Mouse (Mus musculus): ENCODE data around the gene Srebf2. TPM values are rescaled to one million over a fixed set of nuclear protein-coding genes. Genes with fewer than 3 reads are reported as not detected.

Gene Srebf2
- polyA plus RNA-seq, 1 experiment, result not detected

DNA sequence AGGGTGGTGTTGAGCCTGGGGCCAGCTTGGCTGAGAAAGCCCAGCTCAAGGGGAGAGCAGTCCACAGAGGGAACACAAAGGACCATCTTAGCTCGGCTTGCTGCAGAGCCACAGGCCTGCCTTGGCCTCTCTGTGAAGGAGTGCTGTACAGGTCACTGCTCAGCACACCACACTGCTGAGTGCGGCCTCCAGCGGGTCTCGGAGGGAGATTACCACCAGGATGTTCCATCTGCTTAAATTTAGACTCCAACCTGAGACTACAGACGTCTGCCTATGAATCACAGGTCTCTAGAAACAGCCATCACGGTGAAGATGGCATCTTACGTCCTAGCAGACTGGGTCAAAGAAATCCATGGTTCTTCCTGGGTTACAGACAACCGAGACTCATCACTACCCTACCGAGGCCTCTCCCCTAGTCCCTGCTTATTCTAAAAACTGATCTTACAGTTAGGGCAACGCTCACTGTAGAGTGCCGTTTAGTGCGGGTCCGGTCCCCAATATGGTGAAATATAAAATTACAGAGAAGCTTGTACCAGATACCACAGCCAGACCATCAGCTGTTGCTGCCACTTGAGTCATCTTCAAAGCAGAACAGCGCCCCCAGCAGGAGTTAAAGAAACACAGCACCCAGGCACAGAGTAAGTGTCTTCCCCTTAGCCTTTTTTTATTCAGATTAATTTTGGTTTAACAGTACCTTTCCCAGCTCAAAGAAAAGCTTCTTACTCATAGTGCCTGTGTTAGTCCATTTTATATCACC is 74.3 kb downstream of the Srebf2 start:
- no peak for TF ChIP-seq POLR2A (IDR thresholded peaks at IDR 0.05; ENCODE audit: insufficient read depth, low read depth, low read length)
- TF ChIP-seq CTCF (IDR thresholded peaks at IDR 0.05; ENCODE audit: insufficient read depth, low read depth, low read length), result no peak
- 67% methylated on average over 14 of the region's 14 CpGs for WGBS

DNA sequence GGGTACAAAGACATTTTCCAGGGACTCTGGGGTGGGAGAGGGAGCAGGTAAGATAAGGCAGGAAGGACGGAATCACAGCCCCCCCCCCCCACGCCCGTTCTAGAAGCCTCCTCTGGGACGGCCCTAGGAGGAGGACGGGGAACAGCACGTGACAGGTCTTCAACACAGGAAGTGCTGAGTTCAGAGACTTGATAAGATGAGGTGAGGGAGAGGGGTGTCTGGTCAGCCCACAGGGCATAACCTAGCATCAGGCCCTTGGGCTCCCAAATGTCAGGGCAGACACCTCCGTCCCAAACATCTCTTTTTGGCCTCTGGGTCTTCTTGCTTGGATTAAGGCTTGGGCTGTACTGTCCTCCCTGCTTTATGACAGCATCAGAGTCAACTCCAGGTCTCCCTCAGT is 76.3 kb downstream of the Srebf2 start:
- Histone ChIP-seq H3K4me1 (ENCODE audit: control insufficient read depth, insufficient read depth, low read length) (peaks cover 38% of the 10 kb centered on the region), H3K27ac (ENCODE audit: insufficient read depth, low read depth, low read length) (no peak overlapping the region), H3K4me3 (ENCODE audit: insufficient read depth, low read depth, low read length) (no peak overlapping the region)
- WGBS, result 88% methylated on average over 7 of the region's 7 CpGs
- TF ChIP-seq POLR2A (IDR thresholded peaks at IDR 0.05; ENCODE audit: insufficient read depth, low read depth, low read length) (no peak), CTCF (IDR thresholded peaks at IDR 0.05; ENCODE audit: insufficient read depth, low read depth, low read length) (no peak)

More for the DNA sequence above, 74.3 kb downstream of the Srebf2 start:
- Histone ChIP-seq H3K27ac (ENCODE audit: insufficient read depth, low read depth, low read length) (no peak overlapping the region; the same call in 1 of the 2 replicates), H3K4me3 (ENCODE audit: insufficient read depth, low read depth, low read length) (no peak overlapping the region), H3K4me1 (ENCODE audit: control insufficient read depth, insufficient read depth, low read length) (peaks cover 52% of the 10 kb centered on the region)

DNA sequence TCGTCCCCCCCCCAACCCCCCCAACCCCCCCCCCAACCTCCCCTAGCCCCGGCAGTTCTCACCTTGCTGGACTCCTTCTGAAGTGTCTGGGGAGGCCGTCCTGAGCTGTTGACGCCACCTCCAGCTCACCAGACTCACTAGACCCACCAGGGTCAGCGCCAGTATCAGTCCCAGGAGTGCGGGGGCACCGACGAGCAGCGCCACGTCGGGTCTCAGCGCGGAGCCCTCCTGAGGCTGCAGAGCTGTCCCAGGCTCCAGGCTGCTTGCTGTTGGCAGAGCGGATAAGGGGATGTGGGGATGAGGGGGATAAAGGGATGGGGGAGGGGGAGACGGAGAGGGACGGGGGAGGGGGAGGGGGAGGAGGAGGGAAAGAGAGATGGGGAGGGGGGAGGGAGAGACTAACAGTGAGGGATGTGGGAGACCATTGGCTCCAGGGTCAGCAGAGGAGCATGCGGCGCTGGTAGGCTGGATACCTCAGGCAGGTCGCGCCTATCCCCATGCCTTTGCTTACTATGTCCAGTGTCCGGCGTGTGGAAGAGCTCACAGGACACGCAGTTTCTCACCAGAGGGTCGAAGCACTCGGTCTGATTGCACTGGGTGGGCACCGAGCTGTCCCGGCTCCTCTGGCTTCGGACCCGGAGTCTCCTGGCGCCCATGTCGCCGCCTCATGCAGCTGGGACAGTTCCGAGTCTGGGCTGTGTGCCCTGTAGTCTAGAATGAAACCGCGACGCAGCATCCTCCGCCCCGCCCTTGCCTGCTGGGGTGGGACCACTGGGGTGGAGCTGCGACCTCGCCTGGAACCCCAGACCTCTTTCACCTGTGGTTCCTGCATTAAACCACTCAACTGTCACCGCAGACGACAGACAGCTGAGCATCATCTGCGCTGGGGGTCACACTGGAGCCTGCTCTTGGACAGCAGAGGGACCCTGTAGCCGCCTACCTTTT is 76.9 kb downstream of the Srebf2 start, which contains the start of gene Tnfrsf13c:
Tnfrsf13c (minus strand) TSS at position 713 of the 945 bp plus-strand sequence.
- Histone ChIP-seq H3K27ac (ENCODE audit: insufficient read depth, low read depth, low read length) (no peak within 1 kb of the TSS), H3K4me1 (ENCODE audit: control insufficient read depth, insufficient read depth, low read length) (peaks cover 34% of the 10 kb centered on the region), H3K4me3 (ENCODE audit: insufficient read depth, low read depth, low read length) (peak within 1 kb of the TSS; percentile 50)
- 4% methylated on average over 44 of the region's 44 CpGs for WGBS
- TF ChIP-seq POLR2A (IDR thresholded peaks at IDR 0.05; ENCODE audit: insufficient read depth, low read depth, low read length) (no peak), CTCF (IDR thresholded peaks at IDR 0.05; ENCODE audit: insufficient read depth, low read depth, low read length) (no peak)

DNA sequence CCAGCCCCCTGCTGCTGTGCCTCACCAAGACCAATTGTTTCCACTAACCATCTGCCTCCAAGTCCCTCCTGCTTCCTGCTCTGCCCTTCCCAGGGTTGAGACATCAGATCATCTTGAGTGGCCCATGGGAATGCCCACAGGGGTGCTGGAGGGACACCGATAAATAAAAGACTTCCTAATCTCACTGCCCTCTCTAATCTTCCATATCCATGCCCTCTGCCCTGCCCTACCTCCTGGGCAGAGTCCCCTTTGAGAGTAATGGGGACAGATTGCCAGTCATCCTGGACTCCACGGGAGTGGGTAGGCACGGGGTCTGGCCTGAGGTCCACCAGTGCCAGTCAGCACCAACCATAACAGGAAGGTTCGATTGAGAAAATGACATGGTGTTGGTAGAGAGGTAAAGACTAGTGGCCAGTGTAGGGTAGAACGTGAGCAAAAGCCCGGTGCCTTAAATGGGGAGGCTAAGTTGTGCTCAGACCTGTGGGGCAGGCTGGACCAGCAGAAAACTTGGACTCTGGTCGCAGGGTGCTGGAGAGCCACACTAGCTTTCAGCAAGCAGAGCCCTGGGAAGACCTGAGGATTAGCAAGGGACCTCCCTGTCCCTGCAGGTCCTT is 77.7 kb downstream of the Srebf2 start:
- H3K27ac ChIP-seq (ENCODE audit: insufficient read depth, low read depth, low read length), result no peak overlapping the region
- H3K4me1 ChIP-seq (ENCODE audit: control insufficient read depth, insufficient read depth, low read length), result peaks cover 32% of the 10 kb centered on the region
- WGBS, result 65% methylated on average over 7 of the region's 7 CpGs
- H3K4me3 ChIP-seq (ENCODE audit: insufficient read depth, low read depth, low read length), result no peak overlapping the region
- TF ChIP-seq CTCF (IDR thresholded peaks at IDR 0.05; ENCODE audit: insufficient read depth, low read depth, low read length) (no peak), POLR2A (IDR thresholded peaks at IDR 0.05; ENCODE audit: insufficient read depth, low read depth, low read length) (no peak)

DNA sequence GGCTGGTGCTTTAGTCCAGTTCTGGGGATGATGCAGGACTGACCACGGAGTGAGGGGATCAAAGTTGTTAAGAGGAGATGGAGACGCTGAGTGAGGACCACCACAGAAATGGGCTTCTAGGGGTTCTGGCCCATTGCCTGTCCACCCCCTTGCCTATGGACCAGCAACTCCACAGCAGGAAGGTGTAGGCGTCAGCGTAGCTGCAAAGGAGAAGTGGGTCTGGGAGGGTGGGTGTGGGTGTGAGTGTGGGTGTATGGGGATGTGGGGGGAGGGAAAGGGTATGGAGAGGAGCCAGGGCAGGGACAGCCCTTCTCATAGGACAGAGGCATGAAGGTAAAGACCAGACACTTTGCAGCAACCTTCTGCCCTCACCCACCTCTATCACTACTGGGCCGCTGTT is 78.8 kb downstream of the Srebf2 start:
- Histone ChIP-seq H3K4me1 (ENCODE audit: control insufficient read depth, insufficient read depth, low read length) (peaks cover 28% of the 10 kb centered on the region), H3K4me3 (ENCODE audit: insufficient read depth, low read depth, low read length) (no peak overlapping the region), H3K27ac (ENCODE audit: insufficient read depth, low read depth, low read length) (no peak overlapping the region)
- WGBS, result 88% methylated on average over 5 of the region's 5 CpGs
- no peak for TF ChIP-seq CTCF (IDR thresholded peaks at IDR 0.05; ENCODE audit: insufficient read depth, low read depth, low read length)
- TF ChIP-seq POLR2A (IDR thresholded peaks at IDR 0.05; ENCODE audit: insufficient read depth, low read depth, low read length), result no peak

DNA sequence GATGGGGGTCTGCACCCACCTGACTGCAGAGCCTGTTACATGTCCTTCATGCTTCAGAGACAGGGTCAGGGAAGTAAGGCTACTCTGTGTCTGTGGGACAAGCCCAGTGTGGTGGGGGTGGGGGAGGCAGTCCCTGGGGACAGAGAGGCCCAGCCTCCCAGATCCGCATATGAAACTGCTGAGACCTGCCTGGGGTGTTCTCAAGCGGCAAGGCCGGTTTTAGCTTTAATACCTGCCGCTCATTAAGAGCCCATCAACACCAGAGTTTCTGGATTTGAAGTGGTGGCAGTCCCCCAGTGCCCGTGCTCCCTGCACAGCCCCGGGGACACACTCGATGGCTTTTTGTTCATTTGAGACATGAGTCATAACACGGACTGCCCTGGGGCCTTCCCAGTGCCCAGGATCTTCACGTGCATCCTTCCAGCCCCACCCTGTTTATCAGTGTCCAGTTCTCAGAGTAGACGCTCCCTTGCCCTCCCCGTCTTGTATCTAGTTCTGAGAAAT is 82.6 kb downstream of the Srebf2 start:
- no peak overlapping the region for H3K4me3 ChIP-seq (ENCODE audit: insufficient read depth, low read depth, low read length)
- TF ChIP-seq CTCF (IDR thresholded peaks at IDR 0.05; ENCODE audit: insufficient read depth, low read depth, low read length) (no peak), POLR2A (IDR thresholded peaks at IDR 0.05; ENCODE audit: insufficient read depth, low read depth, low read length) (no peak)
- H3K4me1 ChIP-seq (ENCODE audit: control insufficient read depth, insufficient read depth, low read length), result peaks cover 20% of the 10 kb centered on the region; the same call in 1 of the 2 replicates
- no peak overlapping the region for H3K27ac ChIP-seq (ENCODE audit: insufficient read depth, low read depth, low read length)
- 72% methylated on average over 11 of the region's 11 CpGs for WGBS

DNA sequence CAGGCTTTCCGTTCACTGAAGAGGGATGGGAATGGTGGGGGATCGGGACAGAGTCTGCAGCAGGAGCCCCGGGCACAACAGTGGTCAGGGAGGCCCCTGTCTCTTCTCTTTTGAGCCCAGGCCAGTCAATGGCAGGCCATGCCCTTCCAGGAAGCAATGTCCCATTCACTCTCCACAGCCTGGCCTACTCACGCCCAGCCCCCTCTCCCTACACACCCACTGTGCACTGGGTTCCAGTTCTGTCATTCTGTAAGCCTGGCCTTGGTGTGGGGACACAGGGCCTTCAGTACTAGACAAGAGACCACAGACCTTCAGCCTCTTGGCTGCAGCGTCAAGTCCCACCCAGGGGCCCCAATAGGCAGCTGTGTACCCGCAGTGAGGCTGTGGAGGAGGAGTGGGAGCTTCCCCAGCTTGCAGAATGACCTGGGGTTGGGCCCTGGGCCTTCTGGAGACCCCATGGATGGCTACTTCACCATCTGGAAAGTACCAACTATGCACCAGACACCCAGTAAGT is 83.2 kb downstream of the Srebf2 start:
- Histone ChIP-seq H3K4me1 (ENCODE audit: control insufficient read depth, insufficient read depth, low read length) (peaks cover 20% of the 10 kb centered on the region; the same call in 1 of the 2 replicates), H3K27ac (ENCODE audit: insufficient read depth, low read depth, low read length) (no peak overlapping the region), H3K4me3 (ENCODE audit: insufficient read depth, low read depth, low read length) (no peak overlapping the region)
- 87% methylated on average over 6 of the region's 6 CpGs for WGBS
- TF ChIP-seq POLR2A (IDR thresholded peaks at IDR 0.05; ENCODE audit: insufficient read depth, low read depth, low read length) (no peak), CTCF (IDR thresholded peaks at IDR 0.05; ENCODE audit: insufficient read depth, low read depth, low read length) (no peak)

DNA sequence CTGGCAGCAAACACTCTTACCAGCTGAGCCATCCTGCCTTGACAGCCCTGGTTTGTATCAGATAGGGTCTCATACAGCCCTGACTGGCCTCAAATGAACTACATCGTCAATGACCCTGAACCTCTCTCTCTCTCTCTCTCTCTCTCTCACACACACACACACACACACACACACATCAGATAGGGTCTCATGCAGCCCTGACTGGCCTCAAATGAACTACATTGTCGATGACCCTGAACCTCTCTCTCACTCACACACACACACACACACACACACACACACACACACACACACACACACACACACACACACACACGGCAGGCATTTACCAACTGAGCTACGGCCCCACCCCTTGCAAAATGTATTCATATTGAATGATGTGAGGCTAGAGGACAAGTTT is 84.1 kb downstream of the Srebf2 start:
- Histone ChIP-seq H3K4me1 (ENCODE audit: control insufficient read depth, insufficient read depth, low read length) (peaks cover 14% of the 10 kb centered on the region; the same call in 1 of the 2 replicates), H3K27ac (ENCODE audit: insufficient read depth, low read depth, low read length) (no peak overlapping the region), H3K4me3 (ENCODE audit: insufficient read depth, low read depth, low read length) (no peak overlapping the region)
- no peak for TF ChIP-seq CTCF (IDR thresholded peaks at IDR 0.05; ENCODE audit: insufficient read depth, low read depth, low read length)
- no peak for TF ChIP-seq POLR2A (IDR thresholded peaks at IDR 0.05; ENCODE audit: insufficient read depth, low read depth, low read length)
- 82% methylated on average over 4 of the region's 4 CpGs for WGBS
